Mouse (Mus musculus) inflammation-experienced regulatory T-cells, adult 6 months (primary cell): ENCODE results near the gene Gm7073. TPM values are rescaled to one million over a fixed set of nuclear protein-coding genes. Genes with fewer than 3 reads are reported as not detected.
A peak's percentile ranks its signal among the peaks of the same experiment; 100 is the strongest.

ENCODE experiments used
- ATAC-seq: one replicate; pipeline ENCODE4 v1.8.0; 2017
- polyA plus RNA-seq, 3 experiments: library from polyadenylated mRNA; unstranded; fragments of 100-300 nt; shearing (Covaris generic); gene quantifications; one replicate each; pipeline ENCODE4 v1.2.1; 2017

Gm7073 gene
- not detected for polyA plus RNA-seq

DNA sequence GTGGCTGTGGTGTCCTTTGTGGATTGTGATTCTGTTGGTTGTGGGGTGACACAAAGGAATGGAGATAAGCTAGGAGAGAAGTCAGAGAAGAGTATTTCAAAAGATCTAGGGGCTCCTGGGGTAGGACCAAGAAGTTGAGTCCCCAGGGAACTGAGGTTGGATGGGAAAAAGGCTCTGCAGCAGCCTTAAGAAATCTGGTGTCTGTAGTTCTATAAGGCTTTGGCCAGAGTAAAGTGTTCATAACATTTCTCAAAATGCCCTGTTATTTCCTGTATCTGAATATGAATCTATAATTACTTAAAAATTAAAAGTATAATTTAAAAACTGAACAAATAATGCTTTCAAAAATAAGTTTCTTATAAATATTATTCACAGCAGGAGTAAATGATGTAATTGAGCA, at the start of gene Gm7073:
TSS of gene Gm7073 (minus strand) at position 101 of the 400 bp plus-strand sequence.
- no peak for ATAC-seq

DNA sequence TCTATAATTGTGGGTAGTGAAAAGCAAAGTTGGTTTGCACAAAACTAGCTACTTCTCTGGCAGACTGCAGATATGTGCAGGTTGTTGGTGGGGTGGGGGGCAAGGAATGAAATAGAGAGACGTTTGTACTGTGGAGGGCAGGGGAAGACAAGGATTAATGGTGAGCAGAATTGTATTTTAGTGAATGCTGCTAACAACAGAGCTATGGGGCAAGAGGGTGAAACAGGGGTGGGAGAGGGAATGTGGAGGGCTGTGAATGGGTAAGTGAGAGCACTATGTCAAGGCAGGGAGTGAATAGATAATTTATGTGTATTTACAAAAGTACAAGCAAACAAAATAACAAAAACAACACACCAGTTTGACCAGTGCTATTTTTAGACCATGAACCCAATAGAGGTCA, 31.5 kb upstream of the Gm7073 start:
- ATAC-seq = no peak

DNA sequence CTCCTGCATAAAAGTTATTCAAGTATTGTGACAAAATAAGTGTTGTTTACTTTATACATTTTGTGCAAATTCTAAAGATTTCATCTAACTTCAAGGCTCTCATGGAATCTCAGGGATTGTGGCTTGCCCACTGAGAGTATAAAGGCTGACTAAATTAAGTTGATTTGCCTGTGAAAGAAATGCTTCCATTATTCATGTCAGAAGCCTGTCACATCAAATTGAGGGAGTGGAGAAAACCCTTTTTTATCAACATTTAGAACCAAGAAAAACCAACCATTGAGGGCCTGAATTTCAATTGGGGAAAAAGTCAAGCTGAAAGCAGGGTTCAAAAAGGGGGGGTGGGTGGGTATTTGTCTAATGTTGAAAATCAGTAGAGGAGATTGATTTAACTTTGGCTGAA, 30.0 kb upstream of the Gm7073 start:
- no peak for ATAC-seq

DNA sequence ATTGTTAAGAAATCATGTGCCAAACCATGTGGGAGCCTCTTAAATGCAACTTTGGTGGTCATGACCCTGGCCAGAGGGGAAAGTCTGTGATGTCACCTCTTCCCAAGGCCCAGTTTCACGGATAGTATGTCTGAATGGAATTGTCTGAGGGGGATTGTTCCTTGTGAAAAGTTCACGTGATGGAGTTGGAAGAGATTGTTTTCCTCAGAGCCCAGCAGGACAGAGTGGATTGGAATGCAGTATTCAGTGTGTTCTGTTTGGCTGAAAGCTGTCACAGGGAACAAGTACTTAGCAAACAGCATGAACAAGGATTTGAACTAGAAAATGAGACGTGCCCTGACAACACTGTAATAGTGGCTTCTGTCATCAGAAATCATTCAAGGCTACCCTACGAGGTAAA, 16.2 kb upstream of the Gm7073 start:
- no peak for ATAC-seq

DNA sequence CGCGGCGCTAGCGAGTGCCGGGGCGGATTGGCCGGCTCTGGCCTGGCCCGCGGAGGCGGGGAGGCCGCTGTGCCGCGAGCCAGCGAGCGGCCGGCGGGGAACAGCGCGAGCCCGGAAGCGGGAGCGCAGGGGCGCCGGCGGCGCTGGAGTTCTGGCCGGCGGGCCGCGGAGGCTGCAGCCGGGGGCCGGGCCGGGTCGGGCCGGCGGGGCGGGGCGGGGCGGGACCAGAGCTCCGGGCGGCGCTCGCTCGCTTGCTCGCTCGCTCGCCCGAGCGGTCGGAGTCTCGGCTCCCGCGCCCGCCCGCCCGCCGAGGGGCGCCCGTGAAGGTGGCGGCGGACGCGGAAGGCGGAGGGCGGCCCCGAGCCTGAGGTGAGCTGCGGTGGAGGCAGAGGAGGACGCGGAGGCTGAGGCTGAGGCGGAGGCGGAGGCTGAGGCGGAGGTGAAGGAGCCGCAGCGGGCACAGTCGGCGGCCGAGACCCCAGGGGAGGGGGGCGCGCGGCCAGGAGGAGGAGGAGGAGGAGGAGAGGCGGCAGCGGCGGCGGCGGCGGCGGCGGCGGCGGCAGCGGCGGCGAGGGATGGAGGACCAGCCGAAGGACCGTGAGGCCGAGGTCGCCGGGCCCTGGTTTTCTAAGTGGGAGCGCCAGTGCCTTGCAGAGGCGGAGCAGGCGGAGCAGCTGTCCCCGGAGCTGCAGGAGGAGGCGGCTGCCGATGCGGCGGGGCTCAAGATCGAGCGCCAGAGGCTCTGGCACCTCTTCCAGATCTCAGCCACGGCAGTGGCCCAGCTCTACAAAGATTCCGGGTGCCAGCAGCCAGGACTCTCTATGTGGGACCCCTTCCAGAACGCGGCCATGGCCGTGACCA, 8.6 kb upstream of the Gm7073 start:
- ATAC-seq = no peak

DNA sequence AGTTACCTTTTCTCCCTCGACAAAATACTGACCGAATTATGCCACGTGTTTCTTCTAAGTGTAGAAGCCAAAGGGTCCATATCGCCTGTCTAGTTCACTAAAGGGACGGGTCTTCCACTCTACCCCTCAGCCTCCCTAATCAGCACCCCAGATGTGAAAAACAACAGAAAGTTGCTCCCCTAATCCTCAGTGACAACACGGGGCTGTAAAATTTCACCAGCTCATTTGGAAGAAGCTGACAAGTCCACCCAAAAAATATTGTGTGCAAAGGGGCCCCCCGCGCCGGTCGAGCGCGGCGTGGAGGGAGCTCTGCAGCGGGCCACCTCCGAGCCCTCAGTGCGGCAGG, 8.0 kb upstream of the Gm7073 start:
- ATAC-seq = no peak

DNA sequence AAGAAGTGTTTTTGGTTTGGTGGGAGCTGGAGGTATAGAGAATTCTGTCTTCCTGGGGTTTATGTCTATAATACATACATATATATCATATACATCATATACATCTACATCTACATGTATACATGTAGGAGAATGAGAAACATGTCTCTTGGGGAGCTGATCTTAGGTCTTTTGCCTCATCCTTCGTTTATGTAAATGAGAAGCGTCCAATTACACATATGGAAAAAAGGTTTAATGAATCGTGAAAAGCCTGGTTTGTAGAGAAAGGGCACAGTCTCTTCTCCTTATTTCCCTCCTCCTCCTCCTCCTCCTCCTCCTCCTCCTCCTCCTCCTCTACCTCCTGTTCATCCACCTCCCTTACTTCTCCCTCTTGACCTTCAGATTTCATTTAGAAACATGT, 6.9 kb upstream of the Gm7073 start:
- ATAC-seq = no peak

DNA sequence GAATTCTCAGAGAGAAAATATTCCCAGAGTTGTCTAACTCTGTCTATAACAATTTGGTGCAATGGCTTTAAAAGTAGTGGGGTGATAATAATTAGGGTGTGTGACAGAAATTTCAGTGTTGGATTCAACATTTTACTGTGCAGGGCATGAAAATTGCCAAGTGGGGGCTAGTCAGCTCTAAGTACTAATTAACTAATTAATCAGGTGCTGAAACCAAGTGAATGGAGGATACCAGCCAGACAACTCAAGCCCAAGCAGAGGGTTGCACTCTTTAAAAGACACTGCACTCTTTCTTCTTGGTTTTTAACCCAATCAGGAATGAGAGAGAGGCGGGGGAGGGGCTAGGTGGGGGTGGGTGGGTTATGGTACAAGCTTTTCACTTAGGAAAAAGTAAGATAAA, 6.4 kb upstream of the Gm7073 start:
- no peak for ATAC-seq

DNA sequence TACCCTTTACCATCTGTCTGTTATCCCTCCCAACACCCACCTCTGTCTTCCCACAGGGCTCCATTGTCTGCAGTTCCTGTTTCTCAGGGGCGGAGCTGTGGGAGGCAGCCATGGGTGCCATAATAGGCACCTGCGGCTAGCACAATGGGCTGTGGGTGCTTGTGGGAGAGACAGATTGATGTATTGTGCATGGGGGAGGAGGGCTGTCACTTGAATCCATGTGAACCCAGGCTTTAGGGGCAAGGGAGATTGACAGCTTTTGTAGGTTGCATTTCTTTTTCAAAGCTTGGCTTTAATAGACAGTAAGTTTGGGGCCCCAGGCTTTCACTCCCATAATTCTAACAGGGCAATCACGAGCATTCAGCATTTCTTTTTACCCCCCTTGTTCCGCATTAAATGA, 5.0 kb upstream of the Gm7073 start:
- no peak for ATAC-seq

DNA sequence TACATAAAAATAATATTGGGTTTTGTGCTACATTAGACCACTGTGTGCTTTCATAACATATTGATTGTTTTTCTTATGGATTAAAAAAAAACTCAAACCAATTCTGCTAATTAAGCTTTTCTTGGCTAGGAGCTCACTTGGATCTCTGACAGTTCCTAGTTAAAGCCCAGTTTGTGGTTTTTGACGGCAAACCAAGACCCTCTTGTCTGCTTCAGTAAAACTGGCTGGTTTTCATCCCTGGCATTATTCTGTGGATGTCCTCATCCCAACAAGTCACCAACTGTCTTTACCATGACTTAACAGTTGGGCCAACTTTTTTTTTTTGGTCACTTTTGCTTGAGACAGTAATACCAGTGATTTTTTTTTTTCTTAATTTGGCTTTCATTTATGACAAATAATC, 3.9 kb upstream of the Gm7073 start:
- no peak for ATAC-seq

DNA sequence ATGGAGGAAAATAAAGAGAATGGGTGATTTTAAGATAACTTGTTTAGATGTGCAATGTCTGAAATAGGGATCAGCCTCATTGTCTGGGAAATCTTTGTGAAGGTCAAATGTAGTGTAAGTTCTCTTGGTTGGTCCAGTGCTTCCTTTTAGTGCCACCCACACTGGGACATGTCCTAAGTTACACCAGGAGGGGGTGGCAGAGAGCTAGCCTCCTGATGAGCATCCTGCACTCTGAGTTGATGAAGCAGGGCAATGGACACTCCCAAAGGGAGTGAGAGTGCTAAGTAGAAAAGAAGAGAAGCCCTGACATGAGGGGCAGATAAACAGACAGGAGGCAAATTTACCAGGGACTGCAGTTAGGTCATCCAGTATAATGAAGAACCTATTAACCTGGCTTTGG, 35.1 kb downstream of the Gm7073 start:
- no peak for ATAC-seq

DNA sequence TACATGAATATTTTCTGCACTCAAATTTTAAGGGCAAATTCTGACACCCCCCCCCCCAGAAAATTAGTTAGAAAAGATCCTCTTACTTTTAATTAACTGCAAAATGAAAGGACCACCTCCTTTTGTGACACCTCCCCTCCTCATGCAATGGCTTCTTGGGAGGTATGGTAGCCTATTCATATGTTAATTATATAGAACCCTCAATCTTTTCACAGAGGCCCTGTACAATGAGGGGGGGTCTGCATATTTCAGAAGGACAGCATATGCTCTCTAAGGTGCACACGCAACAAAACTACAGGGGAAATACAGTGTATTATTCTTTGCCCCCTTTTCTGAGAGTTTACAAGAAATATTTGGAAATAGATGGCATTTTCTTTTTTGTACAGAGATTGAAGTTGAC, 41.3 kb downstream of the Gm7073 start:
- ATAC-seq = no peak

DNA sequence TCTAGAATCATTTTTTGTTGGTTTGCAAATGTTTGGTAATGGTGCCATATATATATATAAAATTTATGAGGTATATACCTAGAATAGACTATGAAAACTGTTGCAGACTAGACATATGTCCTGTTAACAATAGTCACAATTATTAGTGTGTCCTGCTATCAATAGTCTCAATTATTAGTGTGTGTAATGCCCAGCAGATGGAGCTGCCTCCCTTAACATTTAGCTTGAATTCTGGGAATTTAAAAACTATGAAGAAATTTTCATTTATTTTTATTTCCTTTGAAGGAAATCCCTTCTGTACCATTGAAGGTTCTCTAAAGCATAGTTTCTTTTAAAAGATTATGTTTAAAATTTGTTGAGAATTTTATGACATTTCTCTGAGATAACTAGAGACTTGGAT, 43.7 kb downstream of the Gm7073 start:
- no peak for ATAC-seq

DNA sequence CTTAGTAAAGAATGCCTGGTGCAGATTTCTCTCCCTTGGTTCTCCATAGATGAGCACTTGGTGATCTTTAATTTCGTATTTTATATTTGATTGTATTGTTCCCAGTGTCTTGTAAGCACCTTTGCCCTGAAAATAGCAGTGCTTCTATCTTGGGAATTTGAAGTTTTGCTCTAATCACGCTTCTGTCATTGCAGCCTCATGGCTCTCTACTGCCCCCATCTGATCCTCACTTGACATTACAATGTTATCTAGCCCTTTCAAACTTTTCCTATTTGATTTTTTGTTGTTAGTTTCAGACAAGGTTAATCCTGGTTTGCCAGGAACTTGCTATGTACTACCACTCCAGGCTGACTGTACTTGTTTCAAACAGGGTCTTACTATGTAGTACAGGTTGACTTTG, 75.3 kb downstream of the Gm7073 start:
- ATAC-seq = no peak

DNA sequence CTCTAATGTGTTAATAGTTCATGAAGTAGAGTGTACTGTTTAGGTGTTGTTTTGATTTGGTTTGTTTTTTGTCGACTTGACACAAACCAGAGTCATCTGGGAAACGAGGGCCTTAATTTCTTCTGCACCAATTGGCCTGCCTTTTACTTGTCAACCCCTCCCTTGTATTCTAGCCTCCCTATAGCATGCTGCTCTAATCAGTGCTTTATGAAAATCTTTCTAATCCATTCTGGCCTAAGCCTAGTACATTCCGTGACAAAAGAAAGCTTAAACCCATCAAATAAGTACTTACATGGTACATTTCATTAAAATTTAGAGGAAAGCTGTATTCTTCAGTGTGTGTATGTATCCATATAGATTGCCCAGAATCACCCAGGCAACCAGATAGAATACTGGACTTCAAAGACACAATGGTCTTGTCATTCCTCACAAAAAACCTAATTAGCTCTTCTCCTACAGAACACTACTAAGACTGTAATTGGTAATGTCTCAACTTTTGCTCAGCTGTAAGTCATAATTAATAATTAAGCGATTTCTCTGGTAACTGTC, 124.4 kb downstream of the Gm7073 start:
- no peak for ATAC-seq

DNA sequence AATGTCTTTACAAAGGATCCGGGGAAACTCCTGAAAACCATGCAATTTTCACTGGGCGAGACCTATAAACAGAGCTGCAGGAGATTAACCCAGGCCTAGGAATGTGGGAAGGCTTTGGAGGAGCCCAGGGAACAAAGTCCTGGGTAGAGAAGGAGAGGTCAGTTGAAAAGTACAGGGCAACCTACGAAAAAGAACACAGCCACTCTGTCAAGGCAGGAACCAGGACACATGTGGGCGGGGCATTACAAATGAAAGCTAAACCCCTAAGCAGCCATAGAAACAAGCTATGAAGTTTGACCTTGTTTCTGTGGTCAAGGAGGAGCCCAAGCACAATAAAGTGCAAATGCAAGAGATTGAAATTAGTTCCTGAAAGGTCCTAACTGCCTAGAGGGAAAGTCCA, 133.4 kb downstream of the Gm7073 start:
- ATAC-seq = no peak

DNA sequence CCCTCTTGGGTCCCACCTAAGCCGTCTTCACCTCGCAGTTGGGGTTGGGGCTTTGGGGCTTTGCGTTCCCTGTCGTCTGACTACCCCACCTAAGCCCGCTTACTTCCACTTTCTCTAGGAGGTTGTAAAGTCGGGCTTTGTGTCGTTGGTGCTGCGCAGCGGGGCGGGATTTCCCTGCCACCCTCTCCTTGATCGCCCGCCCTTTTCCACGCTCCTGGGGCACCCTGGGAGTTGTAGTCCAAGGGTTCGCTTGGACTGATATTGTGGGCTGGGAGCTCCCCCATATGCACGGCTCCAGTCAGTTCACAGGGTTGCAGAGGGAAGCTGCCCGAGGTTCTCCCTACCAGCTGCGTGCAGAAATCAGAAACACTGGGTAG, 134.4 kb downstream of the Gm7073 start:
- peak; percentile 92 for ATAC-seq

DNA sequence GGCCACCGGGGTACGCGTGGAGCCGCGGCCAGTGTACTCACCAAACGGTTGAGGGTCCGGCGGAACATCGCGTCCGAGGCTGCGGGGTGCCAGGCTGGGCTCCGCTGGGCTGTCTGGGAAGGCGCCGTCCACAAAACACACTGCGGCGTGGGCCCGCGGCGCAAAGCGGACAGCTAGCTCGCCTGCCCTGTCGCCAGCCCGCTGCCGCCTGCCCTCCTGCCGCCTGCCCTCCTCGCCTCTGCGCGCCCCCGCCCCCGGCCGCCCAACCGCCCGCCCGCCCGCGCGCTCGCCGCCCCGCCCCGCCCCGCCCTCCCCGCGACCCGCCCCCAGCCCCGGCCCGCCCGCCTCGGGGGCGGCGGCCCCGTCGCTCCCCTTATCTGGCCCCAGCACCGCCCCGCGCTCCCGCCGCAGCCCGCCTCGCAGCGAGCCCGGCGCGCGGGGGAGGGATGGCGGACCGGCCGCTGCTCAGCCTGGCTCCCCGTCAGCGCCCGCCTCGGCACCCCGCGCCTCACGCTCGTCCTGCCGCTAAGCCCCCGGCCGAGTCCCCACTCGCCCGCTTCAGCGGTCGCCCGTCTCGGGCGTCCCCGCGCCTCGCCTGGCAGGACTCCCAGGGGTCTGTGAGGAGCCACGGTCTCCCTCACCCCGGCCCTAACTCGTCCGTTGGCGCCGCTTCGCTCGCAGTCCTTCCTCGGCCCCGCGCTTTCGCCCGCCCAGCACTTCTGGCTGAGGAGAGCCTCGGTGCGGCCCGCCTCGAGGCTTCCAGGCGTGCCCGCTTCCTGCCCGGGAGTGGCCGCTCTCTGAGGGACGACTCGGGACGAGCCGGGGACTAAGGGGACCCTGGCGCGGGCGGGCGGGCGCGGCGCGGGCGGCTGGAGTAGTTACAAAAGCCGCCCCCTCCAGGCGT, 135.0 kb downstream of the Gm7073 start:
- peak; percentile 37 for ATAC-seq

DNA sequence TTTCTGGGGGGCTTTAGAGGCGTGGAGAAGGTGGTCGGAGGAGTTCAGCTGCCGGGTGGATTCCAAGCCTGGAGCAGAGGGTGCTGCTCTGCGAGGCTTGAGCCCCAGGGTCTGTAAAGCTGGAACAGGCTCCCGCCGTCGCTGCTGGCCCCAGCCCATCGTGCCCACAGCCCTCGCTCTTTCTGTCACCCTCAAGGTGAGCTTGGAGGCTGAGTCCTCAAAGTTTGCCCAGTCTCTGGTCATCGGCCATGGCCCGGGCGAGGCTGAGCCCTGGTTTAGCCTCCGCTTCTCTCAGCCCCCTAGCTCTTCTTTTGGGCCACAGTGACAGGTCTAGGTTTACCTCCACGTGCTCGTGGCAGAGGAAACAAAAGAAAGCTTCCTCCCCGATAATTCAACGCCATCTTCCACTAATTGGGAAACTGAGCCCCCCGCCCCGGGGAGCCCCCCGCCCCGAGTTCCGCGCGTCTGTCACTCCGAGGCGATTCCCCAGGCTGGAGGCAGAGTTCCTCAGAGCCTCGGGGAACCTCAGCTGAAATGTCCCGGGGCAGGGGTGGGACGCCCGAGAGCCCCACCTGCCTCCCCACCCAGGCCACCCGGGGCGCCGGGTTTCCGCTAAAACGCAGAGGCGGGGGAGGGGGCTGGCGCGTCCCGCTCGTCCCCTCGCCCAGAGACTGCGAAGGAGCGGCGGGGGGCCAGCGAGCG, 135.8 kb downstream of the Gm7073 start:
- no peak for ATAC-seq

DNA sequence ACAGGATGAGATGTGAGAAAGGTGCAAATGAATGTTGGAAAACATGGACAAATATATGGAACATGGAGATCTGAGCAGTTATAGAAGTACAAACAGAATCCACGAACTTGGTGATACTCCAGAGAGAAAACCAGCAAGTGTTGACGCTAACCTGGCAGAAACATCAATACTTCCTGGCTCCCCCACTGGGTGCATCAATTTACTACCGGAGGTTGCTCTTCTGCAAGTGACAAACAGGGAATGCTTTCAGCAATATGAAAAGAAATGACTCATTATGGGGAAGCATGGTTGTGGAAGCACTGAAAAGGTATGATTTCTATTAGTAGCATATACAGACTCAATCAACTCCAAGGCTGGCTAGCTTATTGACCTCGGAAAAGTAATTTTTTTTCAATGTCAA, 144.8 kb downstream of the Gm7073 start:
- no peak for ATAC-seq

DNA sequence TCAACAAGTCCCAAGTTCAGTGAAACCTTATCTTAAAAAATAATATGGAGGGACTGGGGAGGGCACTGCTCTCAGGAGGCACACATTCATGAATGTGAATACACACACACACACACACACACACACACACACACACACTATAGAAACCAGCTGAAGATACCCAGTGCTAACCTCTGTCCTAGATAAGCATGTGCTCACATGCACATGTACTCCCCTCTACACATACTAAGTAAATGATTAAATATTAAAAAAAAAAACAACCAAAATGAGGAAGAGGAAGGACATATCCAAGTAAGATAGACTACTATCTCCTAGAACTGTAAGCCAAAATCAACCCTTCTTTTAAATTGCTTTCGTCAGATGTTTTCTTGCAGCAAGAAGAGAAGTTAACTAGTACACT, 152.2 kb downstream of the Gm7073 start:
- ATAC-seq = no peak
